Mouse (Mus musculus): ENCODE results near the gene Ksr2. TPM values are rescaled to one million over a fixed set of nuclear protein-coding genes. Genes with fewer than 3 reads are reported as not detected.

The Ksr2 gene
- polyA plus RNA-seq, 1 experiment from 2014 or later, result 0.01 TPM

- 37% methylated on average over 8 of the region's 8 CpGs for WGBS
- H3K27ac ChIP-seq (ENCODE audit: low read depth, low read length), result no peak overlapping the region
- no peaks in the 10 kb centered on the region for H3K9me3 ChIP-seq (ENCODE audit: control insufficient read depth, low read length)
- H3K4me2 ChIP-seq, result no peak overlapping the region
- peak; percentile 72 for ATAC-seq (replicated peaks; ENCODE audit: low FRiP score)
- no peaks in the 10 kb centered on the region for H3K36me3 ChIP-seq (ENCODE audit: control insufficient read depth, insufficient read depth, low read length)
- H3K4me3 ChIP-seq (ENCODE audit: low read depth, low read length), result no peak overlapping the region
- H3K27me3 ChIP-seq (replicated peaks; ENCODE audit: control insufficient read depth, insufficient read depth, low read length), result no peaks in the 10 kb centered on the region; the same call in 1 of the 2 replicates
- peaks cover 3% of the 10 kb centered on the region; the same call in 1 of the 2 replicates for H3K4me1 ChIP-seq (replicated peaks; ENCODE audit: control insufficient read depth, insufficient read depth, low read length)
- no peak overlapping the region for H3K9ac ChIP-seq (ENCODE audit: low read depth, low read length)
- DNase-seq (ENCODE audit: low spot score), result no peak
These were observed 55.8 kb downstream of the Ksr2 start for GRCm38 (mm10) chr5:117469572-117469971.

- H3K9me3 ChIP-seq (ENCODE audit: control insufficient read depth, low read length), result no peaks in the 10 kb centered on the region
- 61% methylated on average over 3 of the region's 3 CpGs for WGBS
- H3K9ac ChIP-seq (ENCODE audit: low read depth, low read length), result no peak overlapping the region
- DNase-seq (ENCODE audit: low spot score) (no peak), ATAC-seq (replicated peaks; ENCODE audit: low FRiP score) (no peak)
- no peaks in the 10 kb centered on the region for H3K4me1 ChIP-seq (replicated peaks; ENCODE audit: control insufficient read depth, insufficient read depth, low read length)
- H3K36me3 ChIP-seq (ENCODE audit: control insufficient read depth, insufficient read depth, low read length), result no peaks in the 10 kb centered on the region
- H3K4me2 ChIP-seq, result no peak overlapping the region
- no peak overlapping the region for H3K27ac ChIP-seq (ENCODE audit: low read depth, low read length)
- no peak overlapping the region for H3K4me3 ChIP-seq (ENCODE audit: low read depth, low read length)
- H3K27me3 ChIP-seq (replicated peaks; ENCODE audit: control insufficient read depth, insufficient read depth, low read length), result no peaks in the 10 kb centered on the region
These were observed 67.4 kb downstream of the Ksr2 start for GRCm38 (mm10) chr5:117481162-117481561.

GRCm38 (mm10) chr5:117481586-117481985 lies 67.8 kb downstream of the Ksr2 start:
- Histone ChIP-seq H3K4me1 (replicated peaks; ENCODE audit: control insufficient read depth, insufficient read depth, low read length) (no peaks in the 10 kb centered on the region), H3K27ac (ENCODE audit: low read depth, low read length) (no peak overlapping the region), H3K9me3 (ENCODE audit: control insufficient read depth, low read length) (no peaks in the 10 kb centered on the region), H3K36me3 (ENCODE audit: control insufficient read depth, insufficient read depth, low read length) (no peaks in the 10 kb centered on the region), H3K4me3 (ENCODE audit: low read depth, low read length) (no peak overlapping the region), H3K27me3 (replicated peaks; ENCODE audit: control insufficient read depth, insufficient read depth, low read length) (no peaks in the 10 kb centered on the region), H3K4me2 (no peak overlapping the region), H3K9ac (ENCODE audit: low read depth, low read length) (no peak overlapping the region)
- 82% methylated on average over 12 of the region's 12 CpGs for WGBS
- DNase-seq (ENCODE audit: low spot score), result no peak
- no peak for ATAC-seq (replicated peaks; ENCODE audit: low FRiP score)

- DNase-seq (ENCODE audit: low spot score) (no peak), ATAC-seq (replicated peaks; ENCODE audit: low FRiP score) (no peak)
- no peak overlapping the region for H3K9ac ChIP-seq (ENCODE audit: low read depth, low read length)
- no peaks in the 10 kb centered on the region for H3K9me3 ChIP-seq (ENCODE audit: control insufficient read depth, low read length)
- no peak overlapping the region for H3K27ac ChIP-seq (ENCODE audit: low read depth, low read length)
- H3K4me1 ChIP-seq (replicated peaks; ENCODE audit: control insufficient read depth, insufficient read depth, low read length), result no peaks in the 10 kb centered on the region
- no peak overlapping the region for H3K4me3 ChIP-seq (ENCODE audit: low read depth, low read length)
- H3K36me3 ChIP-seq (ENCODE audit: control insufficient read depth, insufficient read depth, low read length), result no peaks in the 10 kb centered on the region
- no peaks in the 10 kb centered on the region for H3K27me3 ChIP-seq (replicated peaks; ENCODE audit: control insufficient read depth, insufficient read depth, low read length)
- H3K4me2 ChIP-seq, result no peak overlapping the region
- 61% methylated on average over 11 of the region's 11 CpGs for WGBS
These were observed 68.2 kb downstream of the Ksr2 start for GRCm38 (mm10) chr5:117482013-117482412.

GRCm38 (mm10) chr5:117485411-117485810 lies 71.6 kb downstream of the Ksr2 start:
- no peak overlapping the region for H3K9ac ChIP-seq (ENCODE audit: low read depth, low read length)
- H3K9me3 ChIP-seq (ENCODE audit: control insufficient read depth, low read length), result no peaks in the 10 kb centered on the region
- 68% methylated on average over 6 of the region's 6 CpGs for WGBS
- no peaks in the 10 kb centered on the region for H3K36me3 ChIP-seq (ENCODE audit: control insufficient read depth, insufficient read depth, low read length)
- no peaks in the 10 kb centered on the region for H3K27me3 ChIP-seq (replicated peaks; ENCODE audit: control insufficient read depth, insufficient read depth, low read length)
- no peak overlapping the region for H3K4me2 ChIP-seq
- H3K4me1 ChIP-seq (replicated peaks; ENCODE audit: control insufficient read depth, insufficient read depth, low read length), result no peaks in the 10 kb centered on the region
- H3K27ac ChIP-seq (ENCODE audit: low read depth, low read length), result no peak overlapping the region
- no peak overlapping the region for H3K4me3 ChIP-seq (ENCODE audit: low read depth, low read length)
- ATAC-seq (replicated peaks; ENCODE audit: low FRiP score) (no peak), DNase-seq (ENCODE audit: low spot score) (no peak)

- 57% methylated on average over 7 of the region's 7 CpGs for WGBS
- Histone ChIP-seq H3K36me3 (ENCODE audit: control insufficient read depth, insufficient read depth, low read length) (no peaks in the 10 kb centered on the region), H3K27ac (ENCODE audit: low read depth, low read length) (no peak overlapping the region), H3K4me2 (no peak overlapping the region), H3K27me3 (replicated peaks; ENCODE audit: control insufficient read depth, insufficient read depth, low read length) (no peaks in the 10 kb centered on the region), H3K4me3 (ENCODE audit: low read depth, low read length) (no peak overlapping the region), H3K9me3 (ENCODE audit: control insufficient read depth, low read length) (no peaks in the 10 kb centered on the region), H3K4me1 (replicated peaks; ENCODE audit: control insufficient read depth, insufficient read depth, low read length) (no peaks in the 10 kb centered on the region), H3K9ac (ENCODE audit: low read depth, low read length) (no peak overlapping the region)
- ATAC-seq (replicated peaks; ENCODE audit: low FRiP score) (no peak), DNase-seq (ENCODE audit: low spot score) (no peak)
These were observed 72.3 kb downstream of the Ksr2 start for GRCm38 (mm10) chr5:117486092-117486491.

- Histone ChIP-seq H3K4me2 (no peak overlapping the region), H3K9me3 (ENCODE audit: control insufficient read depth, low read length) (no peaks in the 10 kb centered on the region), H3K9ac (ENCODE audit: low read depth, low read length) (no peak overlapping the region), H3K27me3 (replicated peaks; ENCODE audit: control insufficient read depth, insufficient read depth, low read length) (peaks cover 4% of the 10 kb centered on the region; the same call in 1 of the 2 replicates), H3K4me1 (replicated peaks; ENCODE audit: control insufficient read depth, insufficient read depth, low read length) (peaks cover 2% of the 10 kb centered on the region; the same call in 1 of the 2 replicates), H3K36me3 (ENCODE audit: control insufficient read depth, insufficient read depth, low read length) (no peaks in the 10 kb centered on the region), H3K27ac (ENCODE audit: low read depth, low read length) (no peak overlapping the region), H3K4me3 (ENCODE audit: low read depth, low read length) (no peak overlapping the region)
- 79% methylated on average over 6 of the region's 6 CpGs for WGBS
- ATAC-seq (replicated peaks; ENCODE audit: low FRiP score), result no peak
- no peak for DNase-seq (ENCODE audit: low spot score)
These were observed 74.4 kb downstream of the Ksr2 start for GRCm38 (mm10) chr5:117488155-117488554.

- WGBS, result 87% methylated on average over 16 of the region's 16 CpGs
These were observed 75.0 kb downstream of the Ksr2 start for GRCm38 (mm10) chr5:117488670-117489325.

More at GRCm38 (mm10) chr5:117488670-117489325, 75.0 kb downstream of the Ksr2 start:
- Histone ChIP-seq H3K4me1 (replicated peaks; ENCODE audit: control insufficient read depth, insufficient read depth, low read length) (peaks cover 6% of the 10 kb centered on the region; the same call in 1 of the 2 replicates), H3K4me2 (no peak overlapping the region), H3K9ac (ENCODE audit: low read depth, low read length) (no peak overlapping the region), H3K27ac (ENCODE audit: low read depth, low read length) (no peak overlapping the region), H3K4me3 (ENCODE audit: low read depth, low read length) (no peak overlapping the region), H3K9me3 (ENCODE audit: control insufficient read depth, low read length) (no peaks in the 10 kb centered on the region), H3K27me3 (replicated peaks; ENCODE audit: control insufficient read depth, insufficient read depth, low read length) (peaks cover 4% of the 10 kb centered on the region; the same call in 1 of the 2 replicates), H3K36me3 (ENCODE audit: control insufficient read depth, insufficient read depth, low read length) (no peaks in the 10 kb centered on the region)
- DNase-seq (ENCODE audit: low spot score) (no peak), ATAC-seq (replicated peaks; ENCODE audit: low FRiP score) (no peak)
